Mouse (Mus musculus): Measurements from ENCODE around the gene Mab21l3. TPM values are rescaled to one million over a fixed set of nuclear protein-coding genes. Genes with fewer than 3 reads are reported as not detected.

The Mab21l3 gene
- polyA plus RNA-seq, 1 experiment from 2014 or later, result 0.40 TPM

GRCm38 (mm10) chr3:101794666-101795065, 54.1 kb downstream of the Mab21l3 start:
- no peak for DNase-seq (ENCODE audit: low spot score)
- Histone ChIP-seq H3K4me1 (peaks cover 45% of the 10 kb centered on the region), H3K27ac (0 out of 2 replicates have a peak overlapping the region, but pooled peaks have one; percentile 24), H3K27me3 (ENCODE audit: insufficient read depth, poor library complexity, severe bottlenecking) (no peaks in the 10 kb centered on the region), H3K9me3 (no peaks in the 10 kb centered on the region), H3K36me3 (no peaks in the 10 kb centered on the region), H3K4me3 (no peak overlapping the region)
- 85% methylated on average over 9 of the region's 9 CpGs for WGBS

- 53% methylated on average over 5 of the region's 5 CpGs for WGBS
Observed at GRCm38 (mm10) chr3:101794026-101794425, 54.7 kb downstream of the Mab21l3 start.

GRCm38 (mm10) chr3:101792191-101792590, 56.6 kb downstream of the Mab21l3 start:
- Histone ChIP-seq H3K9me3 (no peaks in the 10 kb centered on the region), H3K36me3 (no peaks in the 10 kb centered on the region), H3K27ac (no peak overlapping the region), H3K4me1 (peaks cover 25% of the 10 kb centered on the region), H3K4me3 (no peak overlapping the region), H3K27me3 (ENCODE audit: insufficient read depth, poor library complexity, severe bottlenecking) (no peaks in the 10 kb centered on the region)
- no peak for DNase-seq (ENCODE audit: low spot score)
- 73% methylated on average over 4 of the region's 4 CpGs for WGBS

More at GRCm38 (mm10) chr3:101794026-101794425, 54.7 kb downstream of the Mab21l3 start:
- no peak for DNase-seq (ENCODE audit: low spot score)
- H3K9me3 ChIP-seq, result no peaks in the 10 kb centered on the region
- H3K36me3 ChIP-seq, result no peaks in the 10 kb centered on the region
- H3K4me1 ChIP-seq, result peaks cover 39% of the 10 kb centered on the region
- H3K27ac ChIP-seq, result no peak overlapping the region
- H3K27me3 ChIP-seq (ENCODE audit: insufficient read depth, poor library complexity, severe bottlenecking), result no peaks in the 10 kb centered on the region
- no peak overlapping the region for H3K4me3 ChIP-seq

GRCm38 (mm10) chr3:101784768-101785424, 63.9 kb downstream of the Mab21l3 start:
- WGBS, result 78% methylated on average over 10 of the region's 10 CpGs
- DNase-seq (ENCODE audit: low spot score), result no peak
- no peaks in the 10 kb centered on the region for H3K27me3 ChIP-seq (ENCODE audit: insufficient read depth, poor library complexity, severe bottlenecking)
- peaks cover 17% of the 10 kb centered on the region for H3K4me1 ChIP-seq
- H3K36me3 ChIP-seq, result no peaks in the 10 kb centered on the region
- H3K27ac ChIP-seq, result no peak overlapping the region
- no peak overlapping the region for H3K4me3 ChIP-seq
- H3K9me3 ChIP-seq, result no peaks in the 10 kb centered on the region

- DNase-seq (ENCODE audit: low spot score), result no peak
- H3K27me3 ChIP-seq (ENCODE audit: insufficient read depth, poor library complexity, severe bottlenecking), result no peaks in the 10 kb centered on the region
- H3K4me3 ChIP-seq, result no peak overlapping the region
- no peak overlapping the region for H3K27ac ChIP-seq
- WGBS, result 63% methylated on average over 2 of the region's 2 CpGs
- no peaks in the 10 kb centered on the region for H3K9me3 ChIP-seq
- peaks cover 27% of the 10 kb centered on the region for H3K4me1 ChIP-seq
- H3K36me3 ChIP-seq, result no peaks in the 10 kb centered on the region
Observed at GRCm38 (mm10) chr3:101783793-101784192, 65.0 kb downstream of the Mab21l3 start.

- DNase-seq (ENCODE audit: low spot score), result no peak
- peaks cover 28% of the 10 kb centered on the region for H3K4me1 ChIP-seq
- H3K27me3 ChIP-seq (ENCODE audit: insufficient read depth, poor library complexity, severe bottlenecking), result no peaks in the 10 kb centered on the region
- 46% methylated on average over 6 of the region's 6 CpGs for WGBS
- 0 out of 2 replicates have a peak overlapping the region, but pooled peaks have one; percentile 47 for H3K27ac ChIP-seq
- H3K4me3 ChIP-seq, result no peak overlapping the region
- H3K36me3 ChIP-seq, result no peaks in the 10 kb centered on the region
- no peaks in the 10 kb centered on the region for H3K9me3 ChIP-seq
Observed at GRCm38 (mm10) chr3:101780874-101781483, 67.8 kb downstream of the Mab21l3 start.

GRCm38 (mm10) chr3:101778896-101779665, 69.7 kb downstream of the Mab21l3 start:
- 46% methylated on average over 16 of the region's 16 CpGs for WGBS
- DNase-seq (ENCODE audit: low spot score), result no peak
- H3K9me3 ChIP-seq, result no peaks in the 10 kb centered on the region

GRCm38 (mm10) chr3:101775732-101776131, 73.0 kb downstream of the Mab21l3 start:
- H3K36me3 ChIP-seq, result no peaks in the 10 kb centered on the region
- no peak overlapping the region for H3K4me3 ChIP-seq
- DNase-seq (ENCODE audit: low spot score), result no peak
- no peak overlapping the region for H3K27ac ChIP-seq
- no peaks in the 10 kb centered on the region for H3K27me3 ChIP-seq (ENCODE audit: insufficient read depth, poor library complexity, severe bottlenecking)
- WGBS, result 93% methylated on average over 8 of the region's 8 CpGs
- H3K4me1 ChIP-seq, result peaks cover 15% of the 10 kb centered on the region
- H3K9me3 ChIP-seq, result no peaks in the 10 kb centered on the region

More at GRCm38 (mm10) chr3:101778896-101779665, 69.7 kb downstream of the Mab21l3 start:
- H3K27me3 ChIP-seq (ENCODE audit: insufficient read depth, poor library complexity, severe bottlenecking), result no peaks in the 10 kb centered on the region
- H3K36me3 ChIP-seq, result no peaks in the 10 kb centered on the region
- H3K27ac ChIP-seq, result peak overlapping the region; percentile 52
- H3K4me3 ChIP-seq, result no peak overlapping the region
- H3K4me1 ChIP-seq, result peaks cover 28% of the 10 kb centered on the region

GRCm38 (mm10) chr3:101770540-101770939, 78.2 kb downstream of the Mab21l3 start:
- Histone ChIP-seq H3K4me3 (no peak overlapping the region), H3K36me3 (0 out of 2 replicates have a peak, but pooled peaks cover 5% of the 10 kb centered on the region), H3K9me3 (no peaks in the 10 kb centered on the region; the same call in 1 of the 2 replicates), H3K27me3 (ENCODE audit: insufficient read depth, poor library complexity, severe bottlenecking) (no peaks in the 10 kb centered on the region), H3K4me1 (peaks cover 9% of the 10 kb centered on the region), H3K27ac (peak overlapping the region; percentile 72; the same call in 1 of the 2 replicates)
- no peak for DNase-seq (ENCODE audit: low spot score)
- WGBS, result 47% methylated on average over 3 of the region's 3 CpGs

- Histone ChIP-seq H3K36me3 (0 out of 2 replicates have a peak, but pooled peaks cover under 1% of the 10 kb centered on the region), H3K27ac (no peak overlapping the region), H3K4me1 (peaks cover 9% of the 10 kb centered on the region; the same call in 1 of the 2 replicates), H3K9me3 (no peaks in the 10 kb centered on the region; the same call in 1 of the 2 replicates), H3K4me3 (no peak overlapping the region), H3K27me3 (ENCODE audit: insufficient read depth, poor library complexity, severe bottlenecking) (no peaks in the 10 kb centered on the region)
- DNase-seq (ENCODE audit: low spot score), result no peak
Observed at GRCm38 (mm10) chr3:101763566-101763965, 85.2 kb downstream of the Mab21l3 start.

Data from heart, embryonic 10.5 days (tissue).